Mouse (Mus musculus): Measurements from ENCODE around the gene Il20ra. TPM values are rescaled to one million over a fixed set of nuclear protein-coding genes. Genes with fewer than 3 reads are reported as not detected.

Gene Il20ra
- total and polyA plus RNA-seq, 3 experiments = not detected

GRCm38 (mm10) chr10:19707768-19708167 lies 4.6 kb upstream of the Il20ra start:
- H3K4me1 ChIP-seq (ENCODE audit: control insufficient read depth, insufficient read depth, low read length) = peaks cover 1% of the 10 kb centered on the region; the same call in 1 of the 2 replicates
- H3K27me3 ChIP-seq (ENCODE audit: control insufficient read depth, insufficient read depth, low read length) = peaks cover 4% of the 10 kb centered on the region
- WGBS = 51% methylated on average over 12 of the region's 12 CpGs
- intact Hi-C loops (cut with DNase I) = no loop called here
- TF ChIP-seq CTCF (IDR thresholded peaks at IDR 0.05) = no peak
- TF ChIP-seq EP300 (IDR thresholded peaks at IDR 0.05; ENCODE audit: insufficient read depth, low read depth, low read length) = no peak
- TF ChIP-seq POLR2A (IDR thresholded peaks at IDR 0.05; ENCODE audit: insufficient read depth, low read depth, low read length) = no peak
- no peak for DNase-seq
- no peaks in the 10 kb centered on the region for H3K79me2 ChIP-seq (replicated peaks; ENCODE audit: control insufficient read depth, insufficient read depth, low read length)
- H3K27ac ChIP-seq = no peak overlapping the region
- H3K9ac ChIP-seq (ENCODE audit: low read depth, low read length) = no peak overlapping the region
- no peak overlapping the region for H3K4me3 ChIP-seq
- no peaks in the 10 kb centered on the region for H3K36me3 ChIP-seq (ENCODE audit: control insufficient read depth, insufficient read depth, low read length)

GRCm38 (mm10) chr10:19708277-19709070 lies 3.9 kb upstream of the Il20ra start:
- intact Hi-C loops (cut with DNase I) = no loop called here
- Histone ChIP-seq H3K79me2 (replicated peaks; ENCODE audit: control insufficient read depth, insufficient read depth, low read length) (no peaks in the 10 kb centered on the region), H3K27ac (no peak overlapping the region), H3K4me1 (ENCODE audit: control insufficient read depth, insufficient read depth, low read length) (peaks cover 1% of the 10 kb centered on the region; the same call in 1 of the 2 replicates), H3K4me3 (no peak overlapping the region), H3K36me3 (ENCODE audit: control insufficient read depth, insufficient read depth, low read length) (no peaks in the 10 kb centered on the region), H3K9ac (ENCODE audit: low read depth, low read length) (no peak overlapping the region), H3K27me3 (ENCODE audit: control insufficient read depth, insufficient read depth, low read length) (peaks cover 4% of the 10 kb centered on the region)
- 61% methylated on average over 12 of the region's 12 CpGs for WGBS
- DNase-seq = no peak
- TF ChIP-seq POLR2A (IDR thresholded peaks at IDR 0.05; ENCODE audit: insufficient read depth, low read depth, low read length) = no peak
- no peak for TF ChIP-seq EP300 (IDR thresholded peaks at IDR 0.05; ENCODE audit: insufficient read depth, low read depth, low read length)
- peak; percentile 59 for TF ChIP-seq CTCF (IDR thresholded peaks at IDR 0.05)

GRCm38 (mm10) chr10:19711020-19711419 lies 1.4 kb upstream of the Il20ra start:
- H3K27ac ChIP-seq = no peak overlapping the region
- 63% methylated on average over 3 of the region's 3 CpGs for WGBS
- no peaks in the 10 kb centered on the region for H3K36me3 ChIP-seq (ENCODE audit: control insufficient read depth, insufficient read depth, low read length)
- H3K27me3 ChIP-seq (ENCODE audit: control insufficient read depth, insufficient read depth, low read length) = peaks cover 4% of the 10 kb centered on the region
- H3K4me1 ChIP-seq (ENCODE audit: control insufficient read depth, insufficient read depth, low read length) = peaks cover 1% of the 10 kb centered on the region; the same call in 1 of the 2 replicates
- H3K79me2 ChIP-seq (replicated peaks; ENCODE audit: control insufficient read depth, insufficient read depth, low read length) = no peaks in the 10 kb centered on the region
- H3K4me3 ChIP-seq = no peak overlapping the region
- DNase-seq = no peak
- H3K9ac ChIP-seq (ENCODE audit: low read depth, low read length) = no peak overlapping the region
- TF ChIP-seq POLR2A (IDR thresholded peaks at IDR 0.05; ENCODE audit: insufficient read depth, low read depth, low read length) = no peak
- TF ChIP-seq EP300 (IDR thresholded peaks at IDR 0.05; ENCODE audit: insufficient read depth, low read depth, low read length) = no peak
- no peak for TF ChIP-seq CTCF (IDR thresholded peaks at IDR 0.05)
- intact Hi-C loops (cut with DNase I) = loop anchor here (5.0 kb wide), 1 partner anchor 181 kb away; no protein-coding TSS in a partner anchor

- Histone ChIP-seq H3K27ac (no peak overlapping the region), H3K27me3 (ENCODE audit: control insufficient read depth, insufficient read depth, low read length) (peaks cover 4% of the 10 kb centered on the region), H3K79me2 (replicated peaks; ENCODE audit: control insufficient read depth, insufficient read depth, low read length) (no peaks in the 10 kb centered on the region), H3K9ac (ENCODE audit: low read depth, low read length) (no peak overlapping the region), H3K36me3 (ENCODE audit: control insufficient read depth, insufficient read depth, low read length) (no peaks in the 10 kb centered on the region), H3K4me1 (ENCODE audit: control insufficient read depth, insufficient read depth, low read length) (peaks cover 1% of the 10 kb centered on the region; the same call in 1 of the 2 replicates), H3K4me3 (no peak overlapping the region)
- DNase-seq = no peak
- intact Hi-C loops (cut with DNase I) = loop anchor here (5.0 kb wide), 1 partner anchor 181 kb away; no protein-coding TSS in a partner anchor
- 38% methylated on average over 7 of the region's 7 CpGs for WGBS
- TF ChIP-seq CTCF (IDR thresholded peaks at IDR 0.05) (peak; percentile 48), POLR2A (IDR thresholded peaks at IDR 0.05; ENCODE audit: insufficient read depth, low read depth, low read length) (no peak), EP300 (IDR thresholded peaks at IDR 0.05; ENCODE audit: insufficient read depth, low read depth, low read length) (no peak)
Observed at GRCm38 (mm10) chr10:19711551-19712171, 709 bp upstream of the Il20ra start.

- Histone ChIP-seq H3K9ac (ENCODE audit: low read depth, low read length) (no peak overlapping the region), H3K36me3 (ENCODE audit: control insufficient read depth, insufficient read depth, low read length) (no peaks in the 10 kb centered on the region), H3K79me2 (replicated peaks; ENCODE audit: control insufficient read depth, insufficient read depth, low read length) (no peaks in the 10 kb centered on the region), H3K27ac (no peak overlapping the region), H3K27me3 (ENCODE audit: control insufficient read depth, insufficient read depth, low read length) (no peaks in the 10 kb centered on the region), H3K4me1 (ENCODE audit: control insufficient read depth, insufficient read depth, low read length) (no peaks in the 10 kb centered on the region), H3K4me3 (no peak overlapping the region)
- intact Hi-C loops (cut with DNase I) = no loop called here
- DNase-seq = no peak
- WGBS = 86% methylated on average over 3 of the region's 3 CpGs
- TF ChIP-seq POLR2A (IDR thresholded peaks at IDR 0.05; ENCODE audit: insufficient read depth, low read depth, low read length) (no peak), CTCF (IDR thresholded peaks at IDR 0.05) (no peak), EP300 (IDR thresholded peaks at IDR 0.05; ENCODE audit: insufficient read depth, low read depth, low read length) (no peak)
Observed at GRCm38 (mm10) chr10:19718627-19719026, 6.3 kb downstream of the Il20ra start.

- DNase-seq = no peak
- Histone ChIP-seq H3K4me3 (no peak overlapping the region), H3K9ac (ENCODE audit: low read depth, low read length) (no peak overlapping the region), H3K27ac (no peak overlapping the region), H3K36me3 (ENCODE audit: control insufficient read depth, insufficient read depth, low read length) (no peaks in the 10 kb centered on the region), H3K27me3 (ENCODE audit: control insufficient read depth, insufficient read depth, low read length) (no peaks in the 10 kb centered on the region), H3K4me1 (ENCODE audit: control insufficient read depth, insufficient read depth, low read length) (no peaks in the 10 kb centered on the region), H3K79me2 (replicated peaks; ENCODE audit: control insufficient read depth, insufficient read depth, low read length) (no peaks in the 10 kb centered on the region)
- WGBS = 64% methylated on average over 3 of the region's 3 CpGs
- TF ChIP-seq EP300 (IDR thresholded peaks at IDR 0.05; ENCODE audit: insufficient read depth, low read depth, low read length) = no peak
- intact Hi-C loops (cut with DNase I) = no loop called here
Observed at GRCm38 (mm10) chr10:19722320-19722719, 9.9 kb downstream of the Il20ra start.

Measured in heart, adult 2 months (tissue).